Mouse (Mus musculus) bone marrow macrophage, adult 2 months (primary cell): Measurements from ENCODE around the gene Pds5a.

Experiments used
- CTCF ChIP-seq: IDR thresholded peaks from 2 replicates; pipeline ENCODE4 v1.5.1; 2012; ENCODE audit warnings: low read depth, mild to moderate bottlenecking, low read length, moderate library complexity
- POLR2A ChIP-seq: IDR thresholded peaks from 2 replicates; pipeline ENCODE4 v1.6.1; 2012; ENCODE audit warnings: mild to moderate bottlenecking, low read depth, low read length, borderline replicate concordance

GRCm38 (mm10) chr5:65724311-65725054 is 26.4 kb upstream of the Pds5a start:
- TF ChIP-seq POLR2A, result no peak
- TF ChIP-seq CTCF, result no peak
